Mouse (Mus musculus) cerebellum, adult 9-10 months (tissue): ENCODE data around the gene Pcdh15.
A peak's percentile ranks its signal among the peaks of the same experiment; 100 is the strongest.

Experiments
- DNase-seq: peaks from one replicate; pipeline ENCODE4 v3.0.0; 2022

Gene Pcdh15

DNA sequence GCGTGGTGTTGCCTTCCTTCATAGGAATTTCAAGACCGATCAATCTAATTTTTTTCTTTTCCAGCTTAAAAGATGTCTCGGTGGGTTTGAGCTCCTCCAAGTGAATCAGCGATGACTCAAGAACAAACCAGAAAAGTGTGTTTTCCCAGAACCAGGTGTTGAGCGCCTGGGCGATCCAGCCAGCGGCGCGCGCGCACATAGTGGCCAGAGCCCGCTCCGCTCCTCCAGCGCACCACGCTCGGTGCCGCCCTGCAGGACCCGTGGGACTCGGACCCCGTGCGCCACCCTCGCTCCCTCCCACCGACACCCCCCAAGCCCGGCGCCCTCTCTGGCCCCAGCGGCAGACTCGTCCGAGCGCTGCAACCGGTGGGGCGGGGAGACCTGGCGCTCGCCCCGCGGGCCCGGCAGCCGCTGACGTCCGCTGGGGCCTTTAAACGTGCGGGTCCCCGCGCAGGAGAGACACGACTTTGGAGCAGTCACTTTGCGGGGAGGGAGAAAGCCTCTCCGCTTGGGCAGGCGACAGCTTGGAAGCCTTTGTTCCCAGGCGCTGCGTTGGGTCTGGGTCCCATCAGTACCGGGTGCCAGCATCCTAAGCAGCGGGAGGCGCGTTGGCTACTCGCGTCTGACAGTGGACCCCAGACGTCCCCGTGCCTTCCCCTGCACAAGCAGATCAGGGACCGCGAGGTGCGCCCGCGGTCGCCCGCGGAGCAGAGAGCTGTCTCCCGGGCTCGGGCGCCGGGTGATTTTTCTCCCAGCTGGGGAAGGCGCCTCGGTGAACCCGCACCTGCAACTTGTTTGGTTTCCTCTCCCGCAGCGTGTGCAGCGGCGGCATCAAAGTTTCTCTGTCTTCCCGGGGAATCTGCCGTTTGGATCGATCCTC lies at the start of gene Pcdh15:
Gene Pcdh15 (plus strand): TSS at position 377 of the 880 bp plus-strand sequence.
- DNase-seq = no peak

DNA sequence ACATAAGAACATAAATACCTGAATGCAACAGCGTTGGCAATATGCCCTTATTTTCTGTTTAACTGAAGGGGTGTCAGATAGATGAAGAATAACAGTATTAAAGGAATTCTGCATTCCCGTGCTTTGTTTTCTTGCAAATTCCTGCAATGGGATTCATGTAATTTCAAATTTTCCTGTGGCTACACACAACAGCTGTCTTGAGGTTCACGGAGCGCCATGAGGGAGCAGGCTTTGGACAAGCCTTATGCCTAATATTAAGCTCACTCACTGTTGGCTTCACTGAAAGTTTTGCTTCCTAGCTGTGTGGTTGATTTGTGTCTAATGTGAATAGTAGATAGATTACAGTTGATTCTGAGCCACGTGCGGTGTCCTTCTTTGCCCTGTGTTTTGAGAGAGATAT lies 47.1 kb upstream of the Pcdh15 start:
- no peak for DNase-seq

DNA sequence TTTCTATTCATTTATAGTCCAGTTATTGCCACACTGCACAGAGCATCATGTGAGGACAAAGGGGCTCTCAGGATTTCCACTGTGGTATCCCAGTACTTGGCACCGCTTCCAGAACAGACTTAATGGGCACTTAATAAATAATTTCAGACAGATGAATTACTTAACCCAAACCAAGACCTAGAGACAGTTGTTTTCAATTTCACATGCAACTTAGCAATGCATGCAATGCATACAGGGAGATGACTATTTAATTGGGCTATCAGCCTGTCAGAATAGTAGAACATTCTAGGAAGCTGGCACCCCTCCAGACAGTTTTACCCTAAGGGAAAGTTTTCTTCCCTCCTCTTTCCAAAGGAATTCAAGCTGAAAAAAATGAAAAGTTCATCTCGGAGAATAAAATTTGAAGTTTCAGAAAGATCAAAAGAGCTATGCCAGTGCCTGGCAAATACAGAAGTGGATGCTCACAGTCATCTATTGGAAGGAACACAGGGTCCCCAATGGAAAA lies 39.4 kb upstream of the Pcdh15 start:
- no peak for DNase-seq

DNA sequence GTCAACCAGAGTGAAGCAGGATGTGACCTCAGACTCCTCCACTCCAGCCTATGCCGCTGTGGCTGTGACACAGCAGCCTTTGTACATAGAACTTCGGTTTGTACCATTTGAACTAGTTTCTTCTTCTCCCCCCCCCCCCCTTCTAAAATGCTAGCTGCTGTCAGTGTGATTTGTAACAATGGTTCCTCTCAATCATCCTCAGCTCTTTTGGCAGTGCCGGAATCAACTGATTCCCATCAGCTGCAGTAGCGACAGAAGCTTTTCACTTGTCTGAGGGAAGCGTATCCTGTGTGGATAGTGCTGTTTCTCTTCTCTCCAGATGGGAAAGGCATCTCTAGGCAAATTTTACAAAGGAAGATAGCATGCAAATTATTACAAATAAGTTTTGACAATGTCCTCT lies 12.4 kb upstream of the Pcdh15 start:
- no peak for DNase-seq

DNA sequence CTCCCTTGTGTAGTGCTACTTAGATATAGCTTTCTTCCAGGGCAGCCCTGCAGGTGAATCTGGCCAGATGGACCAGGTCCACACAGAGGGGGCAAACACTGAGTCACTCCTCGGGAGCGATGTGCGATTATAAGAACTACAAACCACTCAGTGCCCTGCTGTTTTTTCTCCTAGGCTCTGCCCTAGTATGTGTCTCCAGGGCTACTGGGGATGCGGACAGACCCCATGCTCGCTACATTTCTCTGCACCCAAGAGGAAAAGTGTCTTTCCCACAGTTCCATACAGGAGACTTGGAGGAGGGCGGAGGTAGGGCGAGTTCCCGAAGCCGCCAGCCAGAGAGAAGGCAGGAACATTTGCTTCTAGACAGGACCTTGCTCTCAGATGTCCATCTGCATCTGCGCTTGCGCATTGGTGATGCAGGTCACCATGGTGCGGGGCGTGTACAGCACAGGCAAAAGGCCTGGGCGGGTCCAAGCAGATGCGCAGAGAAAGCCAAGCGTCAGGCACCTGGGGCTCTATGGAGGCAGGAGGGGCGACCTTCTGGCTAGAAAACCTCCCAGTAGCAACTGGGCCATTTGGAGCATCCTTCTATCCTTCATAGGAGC lies 2.5 kb upstream of the Pcdh15 start:
- DNase-seq = peak; percentile 18

DNA sequence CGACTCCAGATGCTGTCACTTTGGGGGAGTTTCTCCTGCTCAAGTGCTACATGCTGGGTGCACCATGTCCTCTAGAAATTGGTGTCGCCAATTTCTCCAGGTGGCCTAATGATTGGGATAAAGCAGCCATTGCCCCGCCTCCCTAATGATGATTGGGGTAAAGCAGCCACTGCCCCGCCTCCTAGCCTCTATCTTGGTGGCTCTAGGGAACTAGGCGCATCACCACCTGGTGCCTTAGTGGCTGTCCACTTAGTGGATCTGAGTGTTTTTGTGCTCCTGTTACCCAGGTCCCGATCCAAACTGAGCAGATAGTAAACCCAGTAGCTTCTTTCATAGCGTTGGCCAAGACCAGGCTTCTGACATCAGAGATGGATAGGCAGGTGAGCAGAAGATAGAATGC lies 2.0 kb upstream of the Pcdh15 start:
- no peak for DNase-seq

DNA sequence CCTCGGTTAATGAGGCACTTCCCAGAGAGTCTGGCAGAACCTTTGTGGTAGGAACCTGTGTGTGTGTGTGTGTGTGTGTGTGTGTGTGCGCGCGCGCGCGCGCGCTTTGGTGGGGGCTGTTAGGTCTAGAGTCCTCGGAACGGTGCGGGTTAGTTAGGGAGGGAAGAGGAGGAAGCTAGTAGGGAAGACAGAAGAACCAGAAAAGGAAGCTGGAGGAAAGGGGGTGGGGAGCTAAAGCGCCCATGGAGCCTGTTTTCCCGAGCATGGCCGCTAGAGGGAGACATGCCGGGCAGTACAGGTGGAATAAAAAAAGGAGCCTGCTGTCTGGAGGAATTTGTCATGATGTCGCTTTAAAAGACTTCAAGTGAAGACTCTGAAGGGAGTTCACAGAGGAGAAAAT lies 1.2 kb upstream of the Pcdh15 start:
- DNase-seq = peak; percentile 35

DNA sequence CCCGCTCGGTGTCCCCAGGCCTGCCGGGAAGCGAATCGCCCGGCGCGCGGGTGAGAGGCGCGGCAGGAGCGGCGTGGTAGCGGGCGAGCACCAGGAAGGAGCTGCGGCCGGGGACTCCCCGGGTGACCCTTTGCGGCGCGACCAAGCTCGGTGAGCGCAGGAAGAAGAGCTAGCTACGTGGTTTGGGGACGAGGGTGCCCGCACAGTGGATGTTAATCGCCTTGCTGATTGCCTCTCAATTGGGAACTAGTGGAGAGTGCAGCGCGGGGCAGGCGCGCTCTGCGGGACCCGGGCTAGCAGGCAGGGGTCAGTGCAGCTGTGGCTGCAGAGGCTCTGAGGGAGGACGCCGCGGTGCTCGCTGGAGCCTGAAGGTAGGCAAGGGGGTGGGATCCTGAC lies 702 bp downstream of the Pcdh15 start:
- DNase-seq = no peak

DNA sequence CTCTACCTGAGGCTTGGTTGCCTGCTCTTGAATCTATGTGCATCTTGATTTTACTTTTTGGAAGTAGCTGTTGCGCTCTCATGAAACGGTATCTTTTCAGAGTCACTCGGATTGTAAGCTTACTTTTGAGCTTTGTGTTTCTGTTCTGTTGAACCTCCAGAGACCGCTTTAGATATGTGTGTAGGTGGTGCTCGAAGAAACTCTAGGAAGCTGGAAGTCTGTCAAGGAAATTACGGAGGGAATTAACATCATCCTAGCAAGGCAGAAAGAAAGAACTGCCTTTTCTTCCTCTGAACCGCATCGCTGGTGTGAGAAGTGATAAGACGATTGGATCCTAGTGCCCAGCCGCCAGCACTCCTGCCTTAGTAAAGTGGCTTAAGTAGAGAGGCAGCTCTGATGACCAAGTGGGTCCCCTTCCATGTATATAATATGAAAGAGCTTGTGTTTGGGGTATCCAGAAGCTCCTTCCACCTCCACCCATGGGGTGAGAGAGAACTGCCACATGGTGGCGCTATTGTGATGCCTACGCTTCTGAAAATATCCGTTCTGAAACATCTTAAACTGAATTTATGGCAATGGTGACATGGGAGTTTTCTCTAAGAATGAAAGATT lies 4.3 kb downstream of the Pcdh15 start:
- DNase-seq = no peak

DNA sequence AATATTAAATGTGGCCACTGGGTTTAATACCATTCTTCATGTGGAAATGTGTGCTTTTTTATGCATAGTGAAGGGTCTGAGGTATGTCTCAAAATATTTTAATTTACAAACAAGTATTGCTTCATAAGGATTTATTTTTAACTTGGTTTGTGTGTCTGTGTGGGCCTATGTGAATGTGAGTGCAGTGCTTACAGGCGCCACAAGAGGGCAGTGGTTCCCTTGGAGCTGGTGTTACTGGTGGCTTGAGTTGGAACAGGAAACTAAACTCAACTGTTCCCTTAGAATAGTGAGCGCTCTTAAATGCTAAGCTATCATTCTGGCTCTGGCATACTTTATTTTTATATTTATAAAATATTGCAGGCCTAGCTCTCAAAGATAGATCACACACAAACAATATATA lies 6.8 kb downstream of the Pcdh15 start:
- no peak for DNase-seq

DNA sequence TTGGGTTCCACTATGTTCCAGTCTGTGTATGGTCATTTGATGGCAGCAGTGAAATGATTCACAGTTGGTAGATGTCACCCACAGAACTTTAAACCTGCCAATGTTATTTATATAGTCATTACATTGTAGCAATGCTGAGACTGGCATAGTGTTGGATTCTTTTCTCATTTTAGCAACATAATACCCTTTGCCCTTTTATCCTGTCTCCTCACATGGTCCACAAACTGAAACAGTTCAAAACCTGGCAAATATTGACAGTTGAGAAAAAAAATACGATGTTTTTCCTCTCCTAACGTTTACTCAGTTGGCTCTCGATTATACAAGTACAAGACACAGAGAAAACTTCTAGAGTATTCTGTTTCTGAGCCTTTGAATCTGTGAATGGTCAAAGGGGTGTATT lies 38.8 kb downstream of the Pcdh15 start:
- DNase-seq = no peak

DNA sequence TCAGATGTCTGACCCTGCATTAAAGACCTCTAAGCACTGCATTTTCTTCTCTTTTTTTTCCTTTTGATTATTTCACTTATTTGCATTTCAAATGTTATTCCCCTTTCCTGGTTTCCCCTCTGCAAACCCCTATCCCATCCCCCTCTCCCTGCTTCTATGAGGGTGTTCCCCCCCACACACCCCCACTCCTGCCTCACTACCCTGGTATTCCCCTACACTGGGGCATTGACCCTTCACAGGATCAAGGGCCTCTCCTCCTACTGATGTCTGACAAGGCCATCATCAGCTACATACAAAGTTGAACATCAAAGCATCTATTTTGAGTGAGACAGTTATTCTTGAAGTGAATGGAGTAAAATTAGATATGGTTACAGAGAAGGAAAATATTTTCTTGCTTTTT lies 48.4 kb downstream of the Pcdh15 start:
- no peak for DNase-seq

DNA sequence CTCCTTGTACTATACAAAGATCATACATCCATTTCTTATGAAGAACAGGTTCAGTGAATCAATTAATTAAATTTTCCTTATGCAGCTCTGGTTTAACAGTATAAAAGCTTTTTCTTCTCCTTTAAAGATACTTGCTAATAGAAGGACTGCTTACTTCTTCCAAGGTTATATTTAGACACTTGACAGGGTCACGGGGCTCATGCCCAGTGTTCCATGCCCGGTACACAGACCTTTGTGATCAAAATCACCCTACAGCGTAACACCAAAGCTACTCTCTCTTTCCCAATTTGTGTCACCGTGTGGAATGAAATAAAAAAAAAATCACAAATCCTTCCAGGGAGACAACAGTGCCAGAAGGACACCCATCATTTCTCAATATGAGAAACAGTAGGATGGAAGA lies 48.8 kb downstream of the Pcdh15 start:
- DNase-seq = no peak

DNA sequence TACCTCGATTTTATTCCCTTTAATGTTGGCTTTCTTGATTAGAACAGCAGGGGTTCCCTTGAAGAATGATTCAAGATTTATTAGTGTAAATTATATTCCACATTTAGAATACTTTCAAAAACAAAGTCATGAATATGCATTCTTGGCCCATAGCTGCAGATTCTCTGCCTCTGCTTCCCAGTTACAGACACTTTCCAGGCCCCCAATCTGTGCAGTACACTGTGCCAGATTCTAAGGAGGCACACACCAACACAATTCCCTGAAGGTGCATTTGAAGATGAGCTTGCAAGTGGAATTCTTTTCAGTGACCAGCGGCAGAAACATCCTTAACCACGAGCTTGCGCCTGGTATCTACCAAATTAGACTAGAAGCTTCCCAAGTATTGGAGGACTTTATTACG lies 55.4 kb downstream of the Pcdh15 start:
- DNase-seq = no peak

DNA sequence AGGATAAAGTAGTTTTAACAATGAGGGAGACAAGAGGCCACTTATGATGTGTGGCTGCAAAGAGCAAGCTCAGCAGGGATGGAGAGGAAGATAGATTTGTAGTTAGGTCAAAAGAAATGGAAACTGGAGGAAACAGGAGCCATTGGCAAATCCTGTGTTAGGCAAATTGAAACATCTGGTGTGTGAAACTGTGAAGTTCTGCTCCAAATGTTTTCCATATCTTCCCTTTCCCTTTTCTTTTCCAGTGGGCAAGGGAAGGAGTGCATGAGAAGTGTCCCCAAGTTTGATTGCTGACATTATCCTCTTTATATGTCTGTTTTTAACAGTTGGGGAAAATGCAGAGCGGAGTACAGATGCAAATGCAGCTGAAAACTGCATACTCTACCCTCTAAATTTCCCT lies 62.6 kb downstream of the Pcdh15 start:
- DNase-seq = no peak

DNA sequence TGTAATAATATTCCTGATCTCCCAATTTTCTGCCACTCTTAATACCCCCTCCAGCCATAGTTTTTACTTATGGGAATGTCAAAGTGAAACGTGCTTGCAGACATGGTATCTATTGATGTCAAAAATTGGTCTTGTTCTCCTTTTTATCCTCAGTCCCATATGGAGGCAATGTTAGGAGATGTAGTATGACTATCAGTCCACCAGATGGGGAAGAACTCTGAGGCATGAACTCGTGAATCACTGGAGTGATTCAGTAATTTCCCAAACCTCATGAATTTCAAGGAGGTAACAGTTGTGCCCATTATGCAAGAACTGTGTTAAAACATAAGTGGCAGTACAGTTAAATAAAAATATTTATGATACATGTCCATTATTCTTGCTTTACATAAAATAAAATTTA lies 116.9 kb downstream of the Pcdh15 start:
- DNase-seq = no peak

DNA sequence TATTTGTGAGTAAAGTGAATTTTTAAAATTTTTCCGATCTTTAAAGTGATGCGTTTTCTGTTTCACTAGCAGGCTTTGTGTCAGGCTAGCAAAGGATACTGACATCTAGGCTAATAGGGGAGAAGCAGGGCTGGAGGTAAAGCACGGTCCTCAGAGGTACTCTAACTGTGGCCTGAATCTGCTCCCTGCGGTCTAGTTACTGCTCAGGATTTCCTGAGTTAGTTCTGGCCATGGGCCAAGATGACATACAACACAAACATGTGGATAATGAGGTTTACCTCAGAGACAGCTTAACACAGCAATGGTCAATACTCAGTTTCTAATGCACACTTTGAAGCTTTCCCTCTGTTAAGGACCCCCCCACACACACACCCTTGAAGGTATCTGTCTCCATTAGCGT lies 143.2 kb downstream of the Pcdh15 start:
- DNase-seq = no peak

DNA sequence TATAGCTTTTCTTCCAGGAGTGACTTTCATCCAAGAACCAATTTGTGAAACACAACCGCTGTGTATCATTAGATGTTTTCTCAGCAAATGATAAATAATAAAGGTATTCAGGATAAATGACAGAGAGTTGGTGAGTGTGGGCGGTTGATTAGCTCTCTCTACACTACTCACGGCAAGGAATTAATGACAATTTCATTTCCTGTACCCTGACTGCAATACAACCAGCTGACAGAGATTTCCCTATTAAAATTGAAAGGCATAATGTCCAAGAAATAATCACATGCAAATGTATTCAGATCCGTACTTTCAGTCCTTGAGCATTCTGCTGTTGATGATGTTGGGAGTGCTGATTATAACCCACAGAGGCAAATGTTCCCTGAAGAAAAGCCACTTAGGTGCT lies 181.3 kb downstream of the Pcdh15 start:
- DNase-seq = no peak

DNA sequence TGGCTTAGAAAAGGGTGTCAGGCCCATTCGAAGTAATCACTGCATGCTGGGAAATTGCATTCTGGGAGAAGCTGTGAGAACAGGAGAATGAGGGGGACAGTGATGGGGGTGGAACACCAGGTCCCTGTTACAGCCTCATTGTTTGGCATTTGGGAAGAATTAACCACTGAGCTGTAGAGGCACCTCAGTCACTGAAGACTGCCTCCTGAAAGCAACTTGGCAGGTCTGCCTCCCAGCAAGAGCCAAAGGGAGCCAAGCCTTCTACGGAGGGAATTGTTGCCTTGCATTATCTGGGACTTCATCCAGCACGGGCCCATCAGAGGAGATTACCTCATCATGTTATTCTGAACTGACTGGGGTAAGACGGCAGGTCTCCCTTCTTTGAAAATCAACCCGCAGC lies 197.3 kb downstream of the Pcdh15 start:
- DNase-seq = no peak

DNA sequence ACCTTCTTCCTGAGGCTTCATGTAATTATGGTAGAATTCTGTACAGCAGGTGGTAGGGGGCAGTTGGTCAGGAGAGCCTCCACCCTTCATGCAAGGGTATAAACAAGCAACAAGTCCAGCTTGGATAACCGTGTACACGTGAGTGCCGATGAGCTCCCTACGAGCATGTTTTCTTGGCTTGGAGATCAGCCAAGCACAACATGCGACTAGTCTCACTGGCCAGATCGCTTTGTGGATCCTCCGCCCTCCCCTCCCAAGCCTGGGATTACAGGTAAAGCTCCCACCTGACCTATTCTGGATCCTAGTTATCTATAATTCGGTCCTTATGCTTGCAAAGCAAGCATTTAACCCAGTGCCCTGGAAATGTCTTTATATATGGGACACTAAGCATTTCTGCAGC lies 202.8 kb downstream of the Pcdh15 start:
- no peak for DNase-seq

DNA sequence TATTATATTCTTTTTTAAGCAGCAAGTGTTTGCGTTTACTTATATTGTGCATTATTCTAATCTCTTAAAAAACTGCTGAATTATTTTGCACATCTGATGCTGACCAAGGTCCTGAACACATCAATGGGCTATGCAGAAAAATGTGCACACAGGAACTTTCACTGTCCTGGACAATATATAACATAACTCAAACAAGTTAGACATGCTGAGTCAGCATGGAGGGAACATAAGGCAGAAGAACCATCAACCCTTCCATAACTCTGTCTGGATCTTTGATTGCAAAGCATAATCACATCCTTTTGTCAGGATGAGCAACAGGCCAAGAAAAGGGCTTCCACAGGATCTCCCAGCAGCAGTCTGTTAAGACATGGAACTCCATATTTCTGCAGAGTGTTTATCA lies 207.5 kb downstream of the Pcdh15 start:
- DNase-seq = no peak

DNA sequence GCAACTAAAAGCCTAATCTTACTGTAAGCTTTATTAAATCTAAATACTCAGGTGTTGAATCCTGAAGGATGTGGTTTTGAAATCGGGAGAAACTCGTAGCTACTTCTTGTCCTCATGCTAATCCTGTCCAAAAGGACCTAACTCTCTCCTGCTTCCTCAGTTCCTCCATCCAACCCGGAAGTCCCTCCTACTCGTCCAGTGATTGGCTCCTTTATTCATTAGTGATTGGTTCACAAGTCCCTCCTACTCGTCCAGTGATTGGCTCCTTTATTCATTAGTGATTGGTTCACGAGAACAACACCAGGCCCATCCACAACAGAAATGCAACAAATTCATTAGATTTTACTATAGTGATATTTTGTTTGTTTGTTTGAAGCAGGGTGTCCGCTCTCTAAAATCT lies 227.7 kb downstream of the Pcdh15 start:
- no peak for DNase-seq

DNA sequence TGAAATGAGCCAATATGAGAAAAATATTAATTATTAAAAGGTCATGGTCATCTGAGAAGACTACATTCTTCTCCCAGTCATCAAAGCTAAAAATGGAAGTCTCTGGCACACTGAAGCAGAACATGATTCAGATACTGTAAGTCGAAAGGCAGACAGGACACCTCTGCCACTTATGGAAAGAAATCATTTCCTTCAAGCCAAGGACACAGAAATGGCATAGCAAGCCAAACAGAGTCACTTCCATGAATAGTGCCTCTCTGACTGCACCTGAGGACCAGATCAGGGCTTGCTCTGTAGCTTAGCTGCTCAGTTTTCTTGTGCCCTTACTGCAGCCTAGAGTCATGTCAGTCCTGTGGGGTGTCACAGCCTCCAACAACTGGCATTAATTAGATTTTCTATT lies 234.3 kb downstream of the Pcdh15 start:
- no peak for DNase-seq

DNA sequence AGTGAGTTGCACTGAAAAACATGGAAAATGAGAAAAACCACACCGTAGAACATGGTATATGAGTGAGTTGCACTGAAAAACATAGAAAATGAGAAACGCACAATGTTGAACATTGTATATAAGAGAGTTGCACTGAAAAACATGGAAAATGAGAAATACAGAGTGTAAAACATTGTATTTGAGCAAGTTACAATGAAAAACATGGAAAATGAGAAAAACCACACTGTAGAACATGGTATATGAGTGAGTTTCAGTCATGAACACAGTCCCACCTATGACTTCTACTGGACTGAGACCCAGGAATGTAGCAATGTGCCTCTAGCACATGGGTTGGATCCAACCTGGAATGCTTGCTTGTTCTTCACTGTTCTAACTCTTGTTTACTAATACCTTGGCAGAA lies 279.9 kb downstream of the Pcdh15 start:
- no peak for DNase-seq
